Mouse (Mus musculus): ENCODE data around the gene Gm10097.

DNA sequence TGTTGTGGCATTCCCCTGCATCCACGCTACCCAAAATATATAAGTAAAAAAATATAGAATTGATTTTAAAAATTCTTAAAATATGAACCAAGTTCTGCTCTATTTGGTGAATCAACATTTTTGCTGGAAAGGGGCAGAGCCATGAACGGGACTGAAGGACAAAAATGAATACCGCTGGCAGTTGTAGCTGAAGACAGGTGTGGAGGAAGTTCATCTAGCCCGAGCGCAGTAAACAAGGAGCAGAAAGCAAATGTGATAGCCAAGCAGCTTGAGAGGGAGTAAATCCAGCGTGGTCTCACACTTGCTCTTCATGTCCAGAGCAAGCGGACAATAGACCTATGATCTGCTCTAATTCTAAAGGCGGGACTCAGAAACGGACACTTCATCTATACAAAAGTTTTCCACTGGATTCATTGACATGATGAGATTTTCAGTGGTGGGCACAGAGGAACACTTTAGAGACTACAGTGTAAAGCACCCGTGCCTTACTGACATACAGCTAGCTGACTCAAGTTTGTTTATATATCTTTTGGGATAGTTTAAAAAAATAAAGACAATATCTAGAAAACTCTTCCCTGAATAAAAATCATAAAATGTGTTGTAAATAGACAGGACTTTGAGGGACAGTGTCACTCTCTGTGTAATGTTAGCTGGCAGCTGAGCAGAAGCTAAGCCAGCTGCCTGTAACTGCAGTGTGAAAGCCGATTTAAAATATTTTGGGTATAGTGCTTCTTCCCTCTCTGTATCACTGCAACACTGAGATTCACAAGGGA is 1.4 kb downstream of the Gm10097 start:
- TF ChIP-seq CTCF (IDR thresholded peaks at IDR 0.05 in 2 of 3, conservative IDR thresholded peaks at IDR 0.05 in 1 of 3; ENCODE audit: control insufficient read depth in 1 of 3, insufficient read depth in 1 of 3, low read depth in 2 of 3, low read length in 3 of 3, poor library complexity in 1 of 3, severe bottlenecking in 1 of 3) (no peak), USF1 (IDR thresholded peaks at IDR 0.05; ENCODE audit: low read depth, low read length) (no peak)
